Mouse (Mus musculus) limb, embryonic 14.5 days (tissue): ENCODE data around the gene Thumpd3. TPM values are rescaled to one million over a fixed set of nuclear protein-coding genes. Genes with fewer than 3 reads are reported as not detected.

ENCODE experiments used
- ATAC-seq: fragments of 200-750 bp; cut with Nextera tagmentation; 2 replicates; pipeline ENCODE4 v1.8.0; 2017; ENCODE audit warnings: low read depth, moderate number of reproducible peaks, moderate TSS enrichment; ENCODE audit not compliant: low FRiP score
- DNase-seq: peaks from one replicate; pipeline ENCODE4 v3.0.0-alpha.2; 2015; ENCODE audit warnings: low spot score
- H3K27ac ChIP-seq: fragments of 300-500 bp; sonication (generic); replicated peaks from 2 replicates; pipeline ENCODE4 v1.5.1; 2014; ENCODE audit warnings: low read depth, mild to moderate bottlenecking, low read length, moderate library complexity, mixed read lengths
- H3K27me3 ChIP-seq: fragments of 300-500 bp; sonication (generic); 2 replicates; pipeline ENCODE4 v1.6.1; 2014; ENCODE audit warnings: low read length, mixed read lengths; ENCODE audit not compliant: control insufficient read depth, insufficient read depth
- H3K36me3 ChIP-seq: fragments of 300-500 bp; sonication (generic); 2 replicates; pipeline ENCODE4 v1.6.1; 2014; ENCODE audit warnings: mild to moderate bottlenecking, low read length, moderate library complexity, mixed read lengths; ENCODE audit not compliant: control insufficient read depth, insufficient read depth
- H3K4me1 ChIP-seq: fragments of 300-500 bp; sonication (generic); 2 replicates; pipeline ENCODE4 v1.6.1; 2014; ENCODE audit warnings: antibody characterized with exemption, low read length, mixed read lengths; ENCODE audit not compliant: control insufficient read depth, insufficient read depth
- H3K4me2 ChIP-seq: fragments of 300-500 bp; sonication (generic); replicated peaks from 2 replicates; pipeline ENCODE4 v1.6.1; 2014; ENCODE audit warnings: low read depth, mild to moderate bottlenecking, low read length, moderate library complexity; ENCODE audit not compliant: severe bottlenecking
- H3K4me3 ChIP-seq: fragments of 300-500 bp; sonication (generic); replicated peaks from 2 replicates; pipeline ENCODE4 v1.5.1; 2014; ENCODE audit warnings: low read length
- H3K9ac ChIP-seq: fragments of 300-500 bp; sonication (generic); 2 replicates; pipeline ENCODE4 v1.6.1; 2014; ENCODE audit warnings: mild to moderate bottlenecking, low read depth, low read length, moderate library complexity; ENCODE audit not compliant: severe bottlenecking
- H3K9me3 ChIP-seq: fragments of 300-500 bp; sonication (generic); 2 replicates; pipeline ENCODE4 v1.6.1; 2016; ENCODE audit warnings: low read length; ENCODE audit not compliant: control insufficient read depth
- POLR2A ChIP-seq: fragments of 200-500 bp; IDR thresholded peaks from 2 replicates; pipeline ENCODE4 v1.8.0; 2012; ENCODE audit warnings: inconsistent platforms, mild to moderate bottlenecking, moderate library complexity, borderline replicate concordance; ENCODE audit not compliant: insufficient read depth, insufficient read length; ENCODE audit errors: extremely low read depth
- WGBS: fragments of 180-500 bp; shearing (Covaris S2); extraction: QIAGEN DNeasy Blood & Tissue Kit; methylation state at CpG from one replicate; pipeline ENCODE4 v1.1.7; 2014; 5-methylcytosine and 5-hydroxymethylcytosine counted together
- polyA plus RNA-seq, 2 experiments: library from polyadenylated mRNA; depleted of rRNA in 1 of 2; stranded (reverse) in 1 of 2; unstranded in 1 of 2; fragments of >200 nt; fragmentation: Nextera tagmentation in 1 of 2; extraction: Ambion mirVana in 1 of 2; gene quantifications; 2 replicates each; pipeline versions ENCODE4 v1.2.1 to v1.2.3; 2012 to 2014

The Thumpd3 gene
- polyA plus RNA-seq, 2 experiments: 25.1 to 36.7 TPM

GRCm38 (mm10) chr6:113030970-113031660, 14.9 kb upstream of the Thumpd3 start:
- Histone ChIP-seq H3K27ac (no peak overlapping the region), H3K36me3 (no peaks in the 10 kb centered on the region), H3K27me3 (no peaks in the 10 kb centered on the region), H3K4me3 (no peak overlapping the region), H3K4me2 (no peak overlapping the region), H3K9ac (no peak overlapping the region), H3K4me1 (no peaks in the 10 kb centered on the region), H3K9me3 (no peaks in the 10 kb centered on the region)
- ATAC-seq (no peak), DNase-seq (no peak)
- no peak for TF ChIP-seq POLR2A
- WGBS: 63% methylated on average over 10 of the region's 10 CpGs

DNA sequence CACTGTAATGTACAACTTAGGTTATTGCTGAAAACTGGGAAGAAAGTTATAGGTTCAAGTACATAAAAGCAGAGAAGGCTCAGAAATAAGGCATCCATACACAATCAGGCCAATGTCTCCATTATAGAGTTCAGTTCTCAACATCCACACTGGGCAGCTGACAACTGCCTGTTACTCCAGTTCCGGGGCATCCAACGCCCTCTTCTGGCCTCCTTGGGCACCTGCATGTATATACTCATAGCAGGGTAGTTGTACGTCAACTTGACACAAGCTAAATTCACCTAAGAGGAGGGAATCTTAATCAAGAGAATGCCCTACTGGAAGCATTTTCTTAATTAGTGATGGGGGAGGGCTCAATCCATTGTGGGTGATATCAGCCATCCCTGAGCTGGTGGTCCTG, 13.9 kb upstream of the Thumpd3 start:
- DNase-seq (no peak), ATAC-seq (no peak)
- Histone ChIP-seq H3K4me3 (no peak overlapping the region), H3K27ac (no peak overlapping the region), H3K36me3 (no peaks in the 10 kb centered on the region), H3K4me2 (no peak overlapping the region), H3K9me3 (no peaks in the 10 kb centered on the region), H3K27me3 (no peaks in the 10 kb centered on the region), H3K9ac (no peak overlapping the region), H3K4me1 (no peaks in the 10 kb centered on the region)
- WGBS: 75% methylated on average over 3 of the region's 3 CpGs
- TF ChIP-seq POLR2A: no peak

GRCm38 (mm10) chr6:113033185-113033584, 12.8 kb upstream of the Thumpd3 start:
- H3K36me3 ChIP-seq: no peaks in the 10 kb centered on the region
- DNase-seq (no peak), ATAC-seq (no peak)
- H3K4me3 ChIP-seq: no peak overlapping the region
- no peaks in the 10 kb centered on the region for H3K9me3 ChIP-seq
- H3K27me3 ChIP-seq: no peaks in the 10 kb centered on the region
- H3K27ac ChIP-seq: no peak overlapping the region
- no peak overlapping the region for H3K9ac ChIP-seq
- 0 out of 2 replicates have a peak, but pooled peaks cover 3% of the 10 kb centered on the region for H3K4me1 ChIP-seq
- TF ChIP-seq POLR2A: no peak
- H3K4me2 ChIP-seq: no peak overlapping the region
- 82% methylated on average over 2 of the region's 2 CpGs for WGBS

DNA sequence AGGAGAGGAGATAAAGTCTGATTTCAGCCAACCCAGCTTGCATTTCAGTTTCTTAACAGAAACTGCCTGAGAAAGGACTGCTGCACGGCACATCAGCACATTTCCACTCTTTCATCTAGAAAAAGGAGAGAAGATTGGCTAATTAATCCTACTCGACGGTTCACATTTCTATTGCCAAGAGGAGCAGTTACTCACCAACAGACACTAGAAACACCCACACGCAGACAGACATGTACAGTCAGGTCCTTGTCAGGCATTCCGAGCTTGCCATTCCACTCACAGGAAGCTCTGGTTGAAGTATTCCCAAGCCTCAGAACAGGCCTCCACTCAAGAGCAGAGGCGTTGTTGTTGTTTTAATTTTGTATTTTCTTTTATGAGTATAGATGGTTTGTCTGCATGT, 11.6 kb upstream of the Thumpd3 start:
- Histone ChIP-seq H3K36me3 (no peaks in the 10 kb centered on the region), H3K9ac (no peak overlapping the region), H3K4me1 (0 out of 2 replicates have a peak, but pooled peaks cover 3% of the 10 kb centered on the region), H3K27ac (no peak overlapping the region), H3K4me2 (no peak overlapping the region), H3K4me3 (no peak overlapping the region), H3K27me3 (no peaks in the 10 kb centered on the region), H3K9me3 (no peaks in the 10 kb centered on the region)
- TF ChIP-seq POLR2A: no peak
- DNase-seq (no peak), ATAC-seq (no peak)
- 76% methylated on average over 6 of the region's 6 CpGs for WGBS

GRCm38 (mm10) chr6:113036463-113037175, 9.4 kb upstream of the Thumpd3 start:
- Histone ChIP-seq H3K27ac (no peak overlapping the region), H3K4me1 (0 out of 2 replicates have a peak, but pooled peaks cover 3% of the 10 kb centered on the region), H3K4me3 (no peak overlapping the region), H3K9ac (no peak overlapping the region), H3K36me3 (no peaks in the 10 kb centered on the region), H3K9me3 (no peaks in the 10 kb centered on the region), H3K4me2 (no peak overlapping the region), H3K27me3 (no peaks in the 10 kb centered on the region)
- 73% methylated on average over 4 of the region's 4 CpGs for WGBS
- DNase-seq (no peak), ATAC-seq (no peak)
- no peak for TF ChIP-seq POLR2A
